Mouse (Mus musculus): ENCODE results near the gene Pth1r. TPM values are rescaled to one million over a fixed set of nuclear protein-coding genes. Genes with fewer than 3 reads are reported as not detected.

The Pth1r gene
- total and polyA plus RNA-seq, 3 experiments, result 6.0 to 10.3 (median 7.0) TPM

DNA sequence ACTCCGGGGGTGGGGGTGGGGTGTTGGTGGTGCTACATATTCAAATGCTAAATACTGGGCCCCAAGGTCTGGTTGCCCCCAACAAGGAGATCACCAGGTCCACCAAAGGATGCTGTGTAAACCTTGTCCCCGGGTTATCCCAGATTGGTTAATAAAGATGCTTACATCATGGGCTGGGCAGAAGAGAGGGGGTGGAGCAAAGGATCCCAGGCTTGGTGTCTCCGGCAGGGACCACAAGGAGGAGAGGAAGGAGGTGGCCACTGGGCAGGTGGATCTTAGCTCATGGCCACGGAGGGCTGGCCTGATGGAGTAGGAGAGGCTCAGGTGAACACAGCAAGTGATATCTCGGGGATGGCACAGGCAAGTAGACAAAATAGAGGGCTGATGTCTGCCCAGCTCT lies 68.1 kb downstream of the Pth1r start:
- 72% methylated on average over 5 of the region's 5 CpGs for WGBS
- Histone ChIP-seq H3K4me1 (ENCODE audit: control insufficient read depth, insufficient read depth, low read length) (peaks cover 31% of the 10 kb centered on the region), H3K27me3 (ENCODE audit: control insufficient read depth, insufficient read depth, low read length) (no peaks in the 10 kb centered on the region), H3K27ac (no peak overlapping the region), H3K79me2 (replicated peaks; ENCODE audit: control insufficient read depth, insufficient read depth, low read length) (peaks cover 1% of the 10 kb centered on the region; the same call in 1 of the 2 replicates), H3K36me3 (ENCODE audit: control insufficient read depth, insufficient read depth, low read length) (no peaks in the 10 kb centered on the region; the same call in none of the 2 replicates), H3K9ac (ENCODE audit: low read depth, low read length) (no peak overlapping the region), H3K4me3 (no peak overlapping the region)
- intact Hi-C loops (cut with DNase I), result no loop called here
- no peak for TF ChIP-seq POLR2A (IDR thresholded peaks at IDR 0.05; ENCODE audit: insufficient read depth, low read depth, low read length)
- no peak for TF ChIP-seq EP300 (IDR thresholded peaks at IDR 0.05; ENCODE audit: insufficient read depth, low read depth, low read length)
- TF ChIP-seq CTCF (IDR thresholded peaks at IDR 0.05), result no peak
- no peak for DNase-seq

DNA sequence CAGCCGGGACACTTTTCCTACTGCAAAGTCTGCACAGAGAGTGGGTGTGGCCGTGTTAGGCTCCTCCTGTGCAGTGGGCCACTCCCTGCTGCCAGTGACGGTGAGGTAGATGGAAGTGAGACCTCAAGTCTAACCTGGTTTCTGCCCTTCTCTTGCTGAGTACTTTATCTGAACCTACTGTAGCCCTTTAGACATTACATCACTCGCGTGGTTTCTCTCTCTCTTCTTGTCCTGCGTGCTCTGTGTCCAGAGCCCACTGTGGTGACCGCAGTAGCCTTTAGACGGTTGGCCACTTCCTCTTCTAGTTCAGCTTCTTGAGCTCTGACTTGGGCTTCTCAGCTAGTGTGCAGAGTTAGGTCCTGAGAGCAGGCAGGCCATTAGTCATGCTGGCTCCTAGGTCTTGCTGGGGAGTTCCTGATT lies 70.4 kb downstream of the Pth1r start:
- DNase-seq, result peak in 1 of 2 experiments; percentile 57
- Histone ChIP-seq H3K27ac (no peak overlapping the region), H3K9ac (ENCODE audit: low read depth, low read length) (no peak overlapping the region), H3K79me2 (replicated peaks; ENCODE audit: control insufficient read depth, insufficient read depth, low read length) (peaks cover 2% of the 10 kb centered on the region; the same call in 1 of the 2 replicates), H3K36me3 (ENCODE audit: control insufficient read depth, insufficient read depth, low read length) (no peaks in the 10 kb centered on the region), H3K4me3 (no peak overlapping the region), H3K4me1 (ENCODE audit: control insufficient read depth, insufficient read depth, low read length) (peaks cover 26% of the 10 kb centered on the region), H3K27me3 (ENCODE audit: control insufficient read depth, insufficient read depth, low read length) (no peaks in the 10 kb centered on the region)
- WGBS, result 72% methylated on average over 8 of the region's 8 CpGs
- TF ChIP-seq POLR2A (IDR thresholded peaks at IDR 0.05; ENCODE audit: insufficient read depth, low read depth, low read length) (no peak), EP300 (IDR thresholded peaks at IDR 0.05; ENCODE audit: insufficient read depth, low read depth, low read length) (no peak), CTCF (IDR thresholded peaks at IDR 0.05) (no peak)
- intact Hi-C loops (cut with DNase I), result no loop called here

DNA sequence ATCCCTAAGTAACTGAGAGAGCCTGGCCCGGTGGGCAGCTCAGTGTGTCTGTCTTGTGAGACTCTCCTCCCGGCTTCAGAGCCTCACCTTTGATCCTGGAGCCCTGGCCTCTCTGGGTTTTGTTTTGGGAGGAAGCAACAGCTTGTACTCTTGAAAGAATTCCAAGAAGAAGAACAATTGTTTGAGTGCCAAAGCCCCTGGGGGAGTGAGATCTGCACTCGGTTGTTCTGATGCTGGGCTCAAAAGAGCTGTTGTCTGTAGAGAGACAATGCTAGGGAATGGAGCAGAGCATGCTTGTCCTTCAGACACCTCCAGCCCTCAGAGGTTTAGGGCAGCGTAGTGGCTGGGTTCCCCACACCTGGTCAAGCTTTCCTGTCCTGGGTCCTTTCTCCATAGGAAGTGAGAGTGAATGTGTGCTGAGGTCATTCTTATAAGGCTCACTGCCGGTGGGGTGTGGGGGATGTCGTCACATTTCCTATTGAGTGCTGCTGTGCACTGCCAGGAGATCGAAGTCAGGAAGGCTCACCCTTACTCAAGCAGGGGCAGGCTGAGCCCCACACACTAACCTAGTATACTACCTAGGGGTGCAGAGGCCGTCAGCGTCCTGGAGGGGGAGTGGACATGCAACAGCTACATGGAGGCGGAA lies 73.7 kb downstream of the Pth1r start:
- H3K9ac ChIP-seq (ENCODE audit: low read depth, low read length), result peak overlapping the region; percentile 43
- peak overlapping the region; percentile 10; the same call in 1 of the 2 replicates for H3K4me3 ChIP-seq
- peaks cover 39% of the 10 kb centered on the region for H3K4me1 ChIP-seq (ENCODE audit: control insufficient read depth, insufficient read depth, low read length)
- H3K27me3 ChIP-seq (ENCODE audit: control insufficient read depth, insufficient read depth, low read length), result no peaks in the 10 kb centered on the region
- intact Hi-C loops (cut with DNase I), result loop anchor here (2.0 kb wide), 2 partner anchors 16 to 36 kb away; partner anchors contain the start of gene Ccdc12
- 33% methylated on average over 10 of the region's 10 CpGs for WGBS
- peak; percentile 56 to 61 for DNase-seq
- H3K27ac ChIP-seq, result peak overlapping the region; percentile 77
- H3K36me3 ChIP-seq (ENCODE audit: control insufficient read depth, insufficient read depth, low read length), result no peaks in the 10 kb centered on the region; the same call in 1 of the 2 replicates
- TF ChIP-seq EP300 (IDR thresholded peaks at IDR 0.05; ENCODE audit: insufficient read depth, low read depth, low read length), result peak; percentile 64; the same call in 1 of the 2 replicates
- peak; percentile 59; the same call in 1 of the 2 replicates for TF ChIP-seq POLR2A (IDR thresholded peaks at IDR 0.05; ENCODE audit: insufficient read depth, low read depth, low read length)
- no peak for TF ChIP-seq CTCF (IDR thresholded peaks at IDR 0.05)
- peaks cover 4% of the 10 kb centered on the region for H3K79me2 ChIP-seq (replicated peaks; ENCODE audit: control insufficient read depth, insufficient read depth, low read length)

DNA sequence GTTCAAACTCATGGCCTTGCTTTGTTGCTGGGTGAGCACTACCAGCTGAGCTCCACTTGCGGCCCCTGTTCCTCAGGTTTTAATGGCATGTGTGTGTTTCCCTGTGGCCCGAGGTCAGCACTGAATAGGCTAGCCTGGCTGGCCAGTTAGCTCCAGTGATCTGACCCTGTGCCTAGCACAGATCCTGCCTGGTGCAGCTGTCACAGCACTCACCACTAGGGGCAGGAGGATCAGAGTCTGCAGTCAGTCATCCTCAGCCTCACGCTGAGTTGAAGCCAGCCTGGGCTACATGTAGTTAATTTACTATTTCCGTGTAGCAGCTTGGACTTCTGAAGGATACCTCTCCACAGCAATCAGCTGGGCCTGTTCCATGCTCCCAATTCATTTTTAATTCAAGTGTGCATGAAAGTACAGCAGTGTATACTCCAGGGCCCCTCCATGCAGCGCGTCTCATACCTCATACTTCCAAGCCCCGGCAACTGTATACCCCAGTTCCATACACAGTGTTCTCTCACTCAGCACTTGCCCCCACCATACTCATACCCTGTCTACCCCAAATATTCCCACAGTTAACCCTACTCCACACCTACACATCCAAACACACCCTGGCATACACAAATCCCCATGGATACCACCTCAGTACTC lies 74.4 kb downstream of the Pth1r start:
- Histone ChIP-seq H3K27me3 (ENCODE audit: control insufficient read depth, insufficient read depth, low read length) (no peaks in the 10 kb centered on the region), H3K9ac (ENCODE audit: low read depth, low read length) (peak overlapping the region; percentile 33)

More for the DNA sequence above, 74.4 kb downstream of the Pth1r start:
- H3K79me2 ChIP-seq (replicated peaks; ENCODE audit: control insufficient read depth, insufficient read depth, low read length), result peaks cover 8% of the 10 kb centered on the region
- WGBS, result 51% methylated on average over 7 of the region's 7 CpGs
- no peak for TF ChIP-seq POLR2A (IDR thresholded peaks at IDR 0.05; ENCODE audit: insufficient read depth, low read depth, low read length)
- TF ChIP-seq CTCF (IDR thresholded peaks at IDR 0.05), result peak; percentile 85
- TF ChIP-seq EP300 (IDR thresholded peaks at IDR 0.05; ENCODE audit: insufficient read depth, low read depth, low read length), result 0 out of 2 replicates have a peak, but pooled peaks have one; percentile 27
- H3K36me3 ChIP-seq (ENCODE audit: control insufficient read depth, insufficient read depth, low read length), result no peaks in the 10 kb centered on the region; the same call in 1 of the 2 replicates
- intact Hi-C loops (cut with DNase I), result loop anchor here (2.0 kb wide), 2 partner anchors 16 to 36 kb away; partner anchors contain the start of gene Ccdc12
- peaks cover 40% of the 10 kb centered on the region for H3K4me1 ChIP-seq (ENCODE audit: control insufficient read depth, insufficient read depth, low read length)
- peak overlapping the region; percentile 10; the same call in 1 of the 2 replicates for H3K4me3 ChIP-seq
- H3K27ac ChIP-seq, result peak overlapping the region; percentile 77
- DNase-seq, result peak; percentile 57 to 60

Other genes with a start within 250 kb of the Pth1r start
- gene Setd2, start 214.5 kb downstream of the Pth1r start, total RNA-seq (2021), result 10 to 100 TPM; 36.4 to 37.7 TPM
- gene Setd2, start 214.5 kb downstream of the Pth1r start, polyA plus RNA-seq (2012; rRNA removed), result 22.4 and 34.1 TPM in 2 replicates
- gene Nradd, start 122.7 kb downstream of the Pth1r start, total RNA-seq (2021), result 1 to 10 TPM; 1.3 to 1.4 TPM
- gene Nradd, start 122.7 kb downstream of the Pth1r start, polyA plus RNA-seq (2012; rRNA removed), result 2.7 and 2.9 TPM in 2 replicates
- 1 to 10 TPM; 7.6 to 8.5 TPM for gene Nbeal2, start 93.0 kb downstream of the Pth1r start, total RNA-seq (2021)
- gene Nbeal2, start 93.0 kb downstream of the Pth1r start, polyA plus RNA-seq (2012; rRNA removed), result 18.4 and 18.8 TPM in 2 replicates
- gene Ccdc12, start 90.6 kb downstream of the Pth1r start, total RNA-seq (2021), result 10 to 100 TPM; 54.1 to 66.1 TPM
- 91.3 and 94.8 TPM in 2 replicates for gene Ccdc12, start 90.6 kb downstream of the Pth1r start, polyA plus RNA-seq (2012; rRNA removed)
- gene Myl3, start 5.3 kb downstream of the Pth1r start, total RNA-seq (2021), result over 10,000 TPM in 1 of 2 experiments, 1,000 to 10,000 TPM in 1; 9,326 to 11,139 TPM
- 9,227 and 12,279 TPM in 2 replicates for gene Myl3, start 5.3 kb downstream of the Pth1r start, polyA plus RNA-seq (2012; rRNA removed)
- not detected for gene Prss42, start 51.0 kb upstream of the Pth1r start, total RNA-seq (2021)
- gene Prss42, start 51.0 kb upstream of the Pth1r start, polyA plus RNA-seq (2012; rRNA removed), result not detected in 2 replicates
- gene Prss44, start 66.8 kb upstream of the Pth1r start, total RNA-seq (2021), result not detected
- gene Prss44, start 66.8 kb upstream of the Pth1r start, polyA plus RNA-seq (2012; rRNA removed), result 0.06 TPM in 1 of 2 replicates, not detected in the other
- not detected for gene Prss43, start 79.5 kb upstream of the Pth1r start, total RNA-seq (2021)
- not detected in 2 replicates for gene Prss43, start 79.5 kb upstream of the Pth1r start, polyA plus RNA-seq (2012; rRNA removed)
- not detected for gene Prss45, start 87.4 kb upstream of the Pth1r start, total RNA-seq (2021)
- 0.18 TPM in 1 of 2 replicates, not detected in the other for gene Prss45, start 87.4 kb upstream of the Pth1r start, polyA plus RNA-seq (2012; rRNA removed)
- not detected for gene Prss46, start 97.4 kb upstream of the Pth1r start, total RNA-seq (2021)
- gene Prss46, start 97.4 kb upstream of the Pth1r start, polyA plus RNA-seq (2012; rRNA removed), result 0.18 TPM in 1 of 2 replicates, not detected in the other
- gene Prss50, start 110.8 kb upstream of the Pth1r start, total RNA-seq (2021), result not detected
- gene Prss50, start 110.8 kb upstream of the Pth1r start, polyA plus RNA-seq (2012; rRNA removed), result not detected in 2 replicates
- 10 to 100 TPM; 13.7 to 14.2 TPM for gene Als2cl, start 132.7 kb upstream of the Pth1r start, total RNA-seq (2021)
- gene Als2cl, start 132.7 kb upstream of the Pth1r start, polyA plus RNA-seq (2012; rRNA removed), result 25.7 and 25.9 TPM in 2 replicates
- gene Tmie, start 133.0 kb upstream of the Pth1r start, total RNA-seq (2021), result 1 to 10 TPM; 1.3 to 1.7 TPM
- 1.00 and 1.1 TPM in 2 replicates for gene Tmie, start 133.0 kb upstream of the Pth1r start, polyA plus RNA-seq (2012; rRNA removed)
- gene Fam240a, start 169.7 kb upstream of the Pth1r start, total RNA-seq (2021), result not detected
- not detected in 2 replicates for gene Fam240a, start 169.7 kb upstream of the Pth1r start, polyA plus RNA-seq (2012; rRNA removed)
- gene Tdgf1, start 199.0 kb upstream of the Pth1r start, total RNA-seq (2021), result not detected
- gene Tdgf1, start 199.0 kb upstream of the Pth1r start, polyA plus RNA-seq (2012; rRNA removed), result not detected in 2 replicates
- 100 to 1,000 TPM; 223 to 289 TPM for gene Lrrc2, start 204.4 kb upstream of the Pth1r start, total RNA-seq (2021)
- gene Lrrc2, start 204.4 kb upstream of the Pth1r start, polyA plus RNA-seq (2012; rRNA removed), result 57.3 and 69.4 TPM in 2 replicates
- gene Rtp3, start 243.4 kb upstream of the Pth1r start, total RNA-seq (2021), result 1 to 10 TPM; 3.5 to 3.8 TPM
- 7.9 and 12.4 TPM in 2 replicates for gene Rtp3, start 243.4 kb upstream of the Pth1r start, polyA plus RNA-seq (2012; rRNA removed)

Data from heart, adult 2 months (tissue).